In the genomic region with DNA sequence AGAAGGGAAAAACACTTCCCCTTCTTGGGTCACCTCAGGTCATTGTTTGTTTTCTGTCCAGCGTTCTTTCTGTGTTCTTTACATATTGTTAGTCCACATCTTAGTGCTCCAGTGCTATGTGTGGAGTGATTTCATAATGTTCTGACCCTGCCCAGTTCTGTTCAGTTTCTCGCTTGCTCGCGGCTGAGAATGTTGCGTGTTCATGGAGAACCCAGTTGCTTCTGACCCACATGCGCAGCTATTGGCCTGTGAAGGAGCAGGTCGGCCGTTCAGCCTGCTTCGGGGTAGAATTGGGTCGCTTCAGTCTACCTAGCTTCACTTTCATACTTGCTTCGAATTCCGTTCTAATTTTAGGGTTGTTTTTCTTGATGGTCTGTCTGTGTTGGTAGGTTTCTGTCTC, we compare ENCODE assay signal across 8 mouse cellular contexts. TPM values are rescaled to one million over a fixed set of nuclear protein-coding genes. Genes with fewer than 3 reads are reported as not detected.
A peak's percentile ranks its signal among the peaks of the same experiment; 100 is the strongest.
DNase-seq lines count a peak whose midpoint lies in the region; ATAC-seq lines count a peak whose summit lies in the region.

No protein-coding gene starts in this region.

- ATAC-seq in embryonic facial prominence, embryonic 12.5 days (ENCODE audit: insufficient number of reproducible peaks, insufficient read depth, low FRiP score, low TSS enrichment) = no peak
- ATAC-seq in hindbrain, embryonic 11.5 days (ENCODE audit: low FRiP score) = no peak
- ATAC-seq in liver, embryonic 11.5 days (replicated peaks; ENCODE audit: low FRiP score) = no peak
- ATAC-seq in neural tube, embryonic 12.5 days (ENCODE audit: low FRiP score, low read depth) = no peak
- no peak for ATAC-seq in megakaryocyte-erythroid progenitor cell, adult 5-6 weeks (replicated peaks; ENCODE audit: low FRiP score, low TSS enrichment, poor library complexity, severe bottlenecking)

- H3K27ac ChIP-seq in embryonic facial prominence, embryonic 12.5 days = no peak overlapping the region
- H3K27ac ChIP-seq in hindbrain, embryonic 11.5 days (ENCODE audit: low read depth, low read length) = no peak overlapping the region
- no peak overlapping the region for H3K27ac ChIP-seq in liver, embryonic 11.5 days (ENCODE audit: low read depth, low read length)
- H3K27ac ChIP-seq in neural tube, embryonic 12.5 days = no peak overlapping the region

- peak overlapping the region; percentile 98 for H3K4me3 ChIP-seq in embryonic facial prominence, embryonic 12.5 days
- H3K4me3 ChIP-seq in hindbrain, embryonic 11.5 days (ENCODE audit: low read depth, low read length) = peak overlapping the region; percentile 77
- peak overlapping the region; percentile 99 for H3K4me3 ChIP-seq in liver, embryonic 11.5 days (ENCODE audit: low read depth, low read length)
- H3K4me3 ChIP-seq in neural tube, embryonic 12.5 days = peak overlapping the region; percentile 91

- H3K4me2 ChIP-seq in embryonic facial prominence, embryonic 12.5 days (replicated peaks) = peak overlapping the region; percentile 83
- H3K4me2 ChIP-seq in hindbrain, embryonic 11.5 days (replicated peaks; ENCODE audit: low read depth, low read length) = peak overlapping the region; percentile 69
- peak overlapping the region; percentile 91 for H3K4me2 ChIP-seq in liver, embryonic 11.5 days
- peak overlapping the region; percentile 84 for H3K4me2 ChIP-seq in neural tube, embryonic 12.5 days (replicated peaks)

- 77% methylated on average over 12 of the region's 12 CpGs for WGBS in embryonic facial prominence, embryonic 12.5 days
- WGBS in hindbrain, embryonic 11.5 days = 86% methylated on average over 12 of the region's 12 CpGs
- 83% methylated on average over 12 of the region's 12 CpGs for WGBS in liver, embryonic 11.5 days
- 81% methylated on average over 12 of the region's 12 CpGs for WGBS in neural tube, embryonic 12.5 days

- DNase-seq in cerebellum, adult 11 months = peak; percentile 38
- DNase-seq in cerebellum, adult 9-11 months = no peak
- no peak for DNase-seq in hindbrain, embryonic 11.5 days (ENCODE audit: low spot score)
- no peak for DNase-seq in liver, embryonic 11.5 days (ENCODE audit: low spot score)
- no peak for DNase-seq in layer of hippocampus, postnatal 14 days (ENCODE audit: low spot score in 2 of 2)

- peaks cover 30% of the 10 kb centered on the region for H3K36me3 ChIP-seq in embryonic facial prominence, embryonic 12.5 days
- H3K36me3 ChIP-seq in hindbrain, embryonic 11.5 days (ENCODE audit: control insufficient read depth, insufficient read depth, low read length) = peaks cover 6% of the 10 kb centered on the region; the same call in 1 of the 2 replicates
- H3K36me3 ChIP-seq in liver, embryonic 11.5 days (ENCODE audit: control insufficient read depth, insufficient read depth, low read length) = peaks cover 22% of the 10 kb centered on the region
- peaks cover 29% of the 10 kb centered on the region for H3K36me3 ChIP-seq in neural tube, embryonic 12.5 days

- H3K4me1 ChIP-seq in embryonic facial prominence, embryonic 12.5 days = peaks cover 30% of the 10 kb centered on the region
- H3K4me1 ChIP-seq in hindbrain, embryonic 11.5 days (replicated peaks; ENCODE audit: control insufficient read depth, insufficient read depth, low read length) = peaks cover 12% of the 10 kb centered on the region
- peaks cover 19% of the 10 kb centered on the region for H3K4me1 ChIP-seq in liver, embryonic 11.5 days (replicated peaks; ENCODE audit: control insufficient read depth, insufficient read depth, low read length)
- H3K4me1 ChIP-seq in neural tube, embryonic 12.5 days = peaks cover 39% of the 10 kb centered on the region

- peaks cover 11% of the 10 kb centered on the region; the same call in 1 of the 2 replicates for H3K27me3 ChIP-seq in embryonic facial prominence, embryonic 12.5 days
- H3K27me3 ChIP-seq in hindbrain, embryonic 11.5 days (ENCODE audit: control insufficient read depth, insufficient read depth, low read length) = no peaks in the 10 kb centered on the region
- peaks cover 9% of the 10 kb centered on the region for H3K27me3 ChIP-seq in liver, embryonic 11.5 days (replicated peaks; ENCODE audit: control insufficient read depth, insufficient read depth, low read length)
- no peaks in the 10 kb centered on the region for H3K27me3 ChIP-seq in neural tube, embryonic 12.5 days (replicated peaks)

- 0 out of 2 replicates have a peak overlapping the region, but pooled peaks have one; percentile 99 for H3K9ac ChIP-seq in embryonic facial prominence, embryonic 12.5 days
- peak overlapping the region; percentile 37 for H3K9ac ChIP-seq in hindbrain, embryonic 11.5 days (ENCODE audit: low read depth, low read length)
- no peak overlapping the region; the same call in 1 of the 2 replicates for H3K9ac ChIP-seq in liver, embryonic 11.5 days (ENCODE audit: low read depth, low read length)
- peak overlapping the region; percentile 45 for H3K9ac ChIP-seq in neural tube, embryonic 12.5 days

- 0 out of 2 replicates have a peak, but pooled peaks cover 3% of the 10 kb centered on the region for H3K9me3 ChIP-seq in embryonic facial prominence, embryonic 12.5 days
- H3K9me3 ChIP-seq in hindbrain, embryonic 11.5 days (ENCODE audit: control insufficient read depth, low read length) = no peaks in the 10 kb centered on the region
- no peaks in the 10 kb centered on the region for H3K9me3 ChIP-seq in liver, embryonic 11.5 days (ENCODE audit: control insufficient read depth, low read length)
- no peaks in the 10 kb centered on the region for H3K9me3 ChIP-seq in neural tube, embryonic 12.5 days

RNA-seq across cellular contexts. Expression of gene Eif4g3, which starts 2.6 kb away (rescaled TPM):
- 46.3 and 49.7 TPM in 2 replicates for polyA plus RNA-seq in embryonic facial prominence, embryonic 12.5 days (2016; fragmentation: Nextera tagmentation; extraction: Ambion mirVana)
- polyA plus RNA-seq in hindbrain, embryonic 11.5 days (2014; fragmentation: Nextera tagmentation; extraction: Ambion mirVana) = 46.4 and 56.9 TPM in 2 replicates
- polyA plus RNA-seq in liver, embryonic 11.5 days (2014; fragmentation: Nextera tagmentation; extraction: Ambion mirVana) = 26.2 and 28.3 TPM in 2 replicates
- polyA plus RNA-seq in neural tube, embryonic 12.5 days (2016; fragmentation: Nextera tagmentation; extraction: Ambion mirVana) = 60.4 and 60.5 TPM in 2 replicates
- 100 to 1,000 TPM; 162 to 164 TPM for total RNA-seq in layer of hippocampus, postnatal 14 days (2021)
- total RNA-seq in megakaryocyte-erythroid progenitor cell, adult 5-6 weeks (2014; fragmentation: Nextera tagmentation) = 58.7 and 61.5 TPM in 2 replicates
- total RNA-seq in megakaryocyte-erythroid progenitor cell, adult 5-6 weeks (2017) = 24.2 and 25.3 TPM in 2 replicates
